Mouse (Mus musculus) stomach, postnatal 0 days (tissue): Measurements from ENCODE around the gene Cck.

Experiments used
- CTCF ChIP-seq: IDR thresholded peaks from 2 replicates; pipeline ENCODE4 v1.5.1; 2016; ENCODE audit warnings: antibody characterized with exemption, low read depth, mild to moderate bottlenecking, moderate library complexity
- EP300 ChIP-seq: optimal IDR thresholded peaks from 2 replicates; pipeline ENCODE3; 2016; ENCODE audit warnings: antibody characterized with exemption

DNA sequence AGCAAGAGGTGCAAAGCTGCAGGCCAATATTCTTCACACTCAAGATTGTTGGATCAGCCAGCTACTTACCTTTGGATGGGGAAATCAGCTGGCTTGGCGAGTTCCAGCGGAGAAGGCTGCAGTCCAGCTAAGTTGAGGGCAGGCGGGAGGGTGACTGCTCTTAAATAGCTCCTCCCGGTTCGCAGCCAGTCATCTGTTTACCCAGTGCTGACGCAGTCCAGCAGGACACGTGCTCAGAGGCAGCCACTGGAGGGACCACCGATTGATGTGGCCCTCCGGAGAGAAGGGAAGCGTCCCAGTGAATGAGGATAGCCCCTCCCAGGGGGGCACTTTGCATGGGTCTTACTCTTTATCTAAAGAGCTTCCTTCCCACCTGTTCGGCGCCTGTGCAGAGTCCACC, at the start of gene Cck:
- TF ChIP-seq EP300 (no peak), CTCF (no peak)
